Mouse (Mus musculus) megakaryocyte, embryonic 14.5 days (primary cell): ENCODE data around the gene Slc38a6.

Source experiments
- FLI1 ChIP-seq: IDR thresholded peaks from 2 replicates; pipeline ENCODE4 v1.6.1; 2012; ENCODE audit warnings: low read length, inconsistent platforms, mixed read lengths
- GATA1 ChIP-seq: IDR thresholded peaks from 3 replicates; pipeline ENCODE4 v1.6.1; 2012; ENCODE audit warnings: mixed read lengths, low read length, inconsistent platforms, borderline replicate concordance

GRCm38 (mm10) chr12:73400481-73401025 lies 114.0 kb downstream of the Slc38a6 start:
- TF ChIP-seq GATA1 (no peak), FLI1 (no peak)
